Mouse (Mus musculus) right cerebral cortex, postnatal 14 days (tissue): ENCODE results near the gene Gm20388.
"Not testable (repeated sequence)": the region's sequence is repeated elsewhere in the genome, so short reads cannot be mapped to it uniquely, and the experiment has no call there.

Experiments
- DNase-seq: peaks from one replicate; pipeline ENCODE4 v3.0.0; 2022

Gene Gm20388

GRCm38 (mm10) chr8:124170671-124171070 lies 4260.0 kb downstream of the Gm20388 start:
- DNase-seq: no peak

GRCm38 (mm10) chr8:124171557-124172528 lies 4261.2 kb downstream of the Gm20388 start:
- DNase-seq: no peak

GRCm38 (mm10) chr8:124173688-124174087 lies 4263.0 kb downstream of the Gm20388 start:
- no peak for DNase-seq

GRCm38 (mm10) chr8:124176133-124176532 lies 4265.5 kb downstream of the Gm20388 start:
- DNase-seq: no peak

- DNase-seq: not testable (repeated sequence)
Observed at GRCm38 (mm10) chr8:124177092-124177491, 4266.5 kb downstream of the Gm20388 start.

- DNase-seq: no peak
Observed at GRCm38 (mm10) chr8:124180681-124181445, 4270.2 kb downstream of the Gm20388 start.

GRCm38 (mm10) chr8:124181751-124182150 lies 4271.1 kb downstream of the Gm20388 start:
- no peak for DNase-seq

- no peak for DNase-seq
Observed at GRCm38 (mm10) chr8:124182224-124182623, 4271.6 kb downstream of the Gm20388 start.

GRCm38 (mm10) chr8:124184078-124184477 lies 4273.4 kb downstream of the Gm20388 start:
- DNase-seq: no peak

GRCm38 (mm10) chr8:124184507-124184906 lies 4273.9 kb downstream of the Gm20388 start:
- DNase-seq: no peak

- DNase-seq: no peak
Observed at GRCm38 (mm10) chr8:124185081-124185480, 4274.4 kb downstream of the Gm20388 start.

- no peak for DNase-seq
Observed at GRCm38 (mm10) chr8:124190388-124190787, 4279.7 kb downstream of the Gm20388 start.

- DNase-seq: peak; percentile 40
Observed at GRCm38 (mm10) chr8:124192242-124192641, 4281.6 kb downstream of the Gm20388 start.

- no peak for DNase-seq
Observed at GRCm38 (mm10) chr8:124192976-124193375, 4282.3 kb downstream of the Gm20388 start.

- DNase-seq: no peak
Observed at GRCm38 (mm10) chr8:124193992-124194391, 4283.4 kb downstream of the Gm20388 start.

GRCm38 (mm10) chr8:124196195-124196594 lies 4285.6 kb downstream of the Gm20388 start:
- DNase-seq: no peak

- DNase-seq: no peak
Observed at GRCm38 (mm10) chr8:124196797-124197196, 4286.2 kb downstream of the Gm20388 start.

- DNase-seq: no peak
Observed at GRCm38 (mm10) chr8:124198230-124198629, 4287.6 kb downstream of the Gm20388 start.

- no peak for DNase-seq
Observed at GRCm38 (mm10) chr8:124200400-124200799, 4289.8 kb downstream of the Gm20388 start.

- no peak for DNase-seq
Observed at GRCm38 (mm10) chr8:124201706-124202105, 4291.1 kb downstream of the Gm20388 start.

- no peak for DNase-seq
Observed at GRCm38 (mm10) chr8:124202895-124203294, 4292.3 kb downstream of the Gm20388 start.

- no peak for DNase-seq
Observed at GRCm38 (mm10) chr8:124204001-124204601, 4293.5 kb downstream of the Gm20388 start.

GRCm38 (mm10) chr8:124212148-124212547 lies 4301.5 kb downstream of the Gm20388 start:
- no peak for DNase-seq
